In the genomic region with DNA sequence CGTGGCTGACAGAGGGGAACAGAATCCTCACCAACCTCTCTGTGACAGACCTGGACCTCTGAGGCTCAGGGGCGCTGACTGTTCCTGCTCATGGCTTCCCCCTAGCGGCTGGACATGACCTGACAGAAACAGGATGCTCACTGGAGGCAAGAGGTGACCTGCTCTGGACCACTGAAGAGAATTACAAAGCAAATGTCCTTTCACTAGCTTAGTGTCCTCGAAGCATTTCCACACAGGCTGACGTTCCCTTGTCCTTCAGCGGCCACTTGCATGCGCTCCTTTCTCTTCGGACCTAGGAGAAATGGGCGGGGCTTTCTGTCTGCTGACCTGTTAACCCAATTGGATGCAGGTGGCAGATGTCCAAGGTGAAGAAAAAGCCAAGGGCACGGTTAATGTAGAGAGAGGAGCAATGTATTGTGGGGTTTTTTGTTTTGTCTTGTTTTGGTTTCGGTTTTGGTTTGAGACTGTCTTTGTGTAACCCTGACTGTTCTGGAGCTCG, we compare ENCODE assay signal across 9 mouse cellular contexts. TPM values are rescaled to one million over a fixed set of nuclear protein-coding genes. Genes with fewer than 3 reads are reported as not detected.
DNase-seq lines count a peak whose midpoint lies in the region; ATAC-seq and TF ChIP-seq lines count a peak whose summit lies in the region.
"Had no signal": no experiment of that assay in that cellular context is flagged by ENCODE, and none has a peak within 500 bp of the region (broad histone marks: within the 10 kb centered on the region; RNA-seq: fewer than 3 reads in every experiment).

No protein-coding gene starts in this region.

- no peak overlapping the region for H3K27ac ChIP-seq in forebrain, embryonic 15.5 days (replicated peaks)
- no peak overlapping the region for H3K27ac ChIP-seq in hindbrain, embryonic 11.5 days (ENCODE audit: low read depth, low read length)
- H3K27ac ChIP-seq in lung, postnatal 0 days (ENCODE audit: low read length), result no peak overlapping the region
- H3K27ac ChIP-seq: macrophage had no signal

- no peak overlapping the region for H3K9ac ChIP-seq in forebrain, embryonic 15.5 days (replicated peaks)
- no peak overlapping the region for H3K9ac ChIP-seq in hindbrain, embryonic 11.5 days (ENCODE audit: low read depth, low read length)
- no peak overlapping the region for H3K9ac ChIP-seq in lung, postnatal 0 days (replicated peaks; ENCODE audit: low read depth)

- TF ChIP-seq EP300 in lung, postnatal 0 days (IDR thresholded peaks at IDR 0.05), result no peak

- ATAC-seq in forebrain, embryonic 15.5 days (replicated peaks), result no peak
- peak; percentile 72 for ATAC-seq in hindbrain, embryonic 11.5 days (ENCODE audit: low FRiP score)
- ATAC-seq in lung, postnatal 0 days, result peak; percentile 83

- 17% methylated on average over 12 of the region's 12 CpGs for WGBS in forebrain, embryonic 15.5 days
- 17% methylated on average over 12 of the region's 12 CpGs for WGBS in hindbrain, embryonic 11.5 days
- WGBS in lung, postnatal 0 days, result 11% methylated on average over 12 of the region's 12 CpGs

- peak; percentile 96 for TF ChIP-seq CTCF in lung, postnatal 0 days (IDR thresholded peaks at IDR 0.05)

- DNase-seq in MN1 (ENCODE audit: low spot score), result peak; percentile 95
- DNase-seq in cerebellum, adult 11 months, result peak; percentile 62
- peak; percentile 84 for DNase-seq in hindbrain, embryonic 11.5 days (ENCODE audit: low spot score)
- peak; percentile 37 for DNase-seq in layer of hippocampus, adult 9-10 months (ENCODE audit: low spot score)
- DNase-seq in lung, postnatal 0 days (ENCODE audit: low spot score), result peak; percentile 78
- peak; percentile 88 for DNase-seq in retina, postnatal 1 day
- peak; percentile 63 to 73 for DNase-seq in thymus, postnatal 36 days

- no peaks in the 10 kb centered on the region for H3K27me3 ChIP-seq in forebrain, embryonic 15.5 days
- H3K27me3 ChIP-seq in hindbrain, embryonic 11.5 days (ENCODE audit: control insufficient read depth, insufficient read depth, low read length), result no peaks in the 10 kb centered on the region
- H3K27me3 ChIP-seq in lung, postnatal 0 days (replicated peaks; ENCODE audit: insufficient read depth, low read length), result no peaks in the 10 kb centered on the region

- H3K9me3 ChIP-seq in forebrain, embryonic 15.5 days, result no peaks in the 10 kb centered on the region
- H3K9me3 ChIP-seq in hindbrain, embryonic 11.5 days (ENCODE audit: control insufficient read depth, low read length), result no peaks in the 10 kb centered on the region
- no peaks in the 10 kb centered on the region for H3K9me3 ChIP-seq in lung, postnatal 0 days (ENCODE audit: low read length)

- peak overlapping the region; percentile 28; the same call in 1 of the 2 replicates for H3K4me2 ChIP-seq in forebrain, embryonic 15.5 days (replicated peaks)
- no peak overlapping the region for H3K4me2 ChIP-seq in hindbrain, embryonic 11.5 days (replicated peaks; ENCODE audit: low read depth, low read length)
- H3K4me2 ChIP-seq in lung, postnatal 0 days (replicated peaks; ENCODE audit: low read depth, low read length), result peak overlapping the region; percentile 34; the same call in 1 of the 2 replicates

- 0 out of 2 replicates have a peak, but pooled peaks cover 4% of the 10 kb centered on the region for H3K4me1 ChIP-seq in forebrain, embryonic 15.5 days
- no peaks in the 10 kb centered on the region; the same call in 1 of the 2 replicates for H3K4me1 ChIP-seq in hindbrain, embryonic 11.5 days (replicated peaks; ENCODE audit: control insufficient read depth, insufficient read depth, low read length)
- no peaks in the 10 kb centered on the region; the same call in 1 of the 2 replicates for H3K4me1 ChIP-seq in lung, postnatal 0 days (ENCODE audit: insufficient read depth, low read depth, low read length)

- H3K36me3 ChIP-seq in forebrain, embryonic 15.5 days, result no peaks in the 10 kb centered on the region
- no peaks in the 10 kb centered on the region for H3K36me3 ChIP-seq in hindbrain, embryonic 11.5 days (ENCODE audit: control insufficient read depth, insufficient read depth, low read length)
- H3K36me3 ChIP-seq in lung, postnatal 0 days (ENCODE audit: insufficient read depth, low read length), result no peaks in the 10 kb centered on the region

- H3K4me3 ChIP-seq in forebrain, embryonic 15.5 days, result no peak overlapping the region
- H3K4me3 ChIP-seq in hindbrain, embryonic 11.5 days (ENCODE audit: low read depth, low read length), result no peak overlapping the region
- no peak overlapping the region for H3K4me3 ChIP-seq in lung, postnatal 0 days (ENCODE audit: low read depth, low read length)

RNA-seq across cellular contexts. Expression of a gene that starts 10.0 kb away (rescaled TPM):
- not detected in 2 replicates for polyA plus RNA-seq in forebrain, embryonic 15.5 days (2015; fragmentation: Nextera tagmentation; extraction: Ambion mirVana)
- not detected in 2 replicates for polyA plus RNA-seq in hindbrain, embryonic 11.5 days (2014; fragmentation: Nextera tagmentation; extraction: Ambion mirVana)
- polyA plus RNA-seq in lung, postnatal 0 days (2015; fragmentation: Nextera tagmentation; extraction: Ambion mirVana), result 0.13 TPM in 1 of 2 replicates, not detected in the other
- polyA plus RNA-seq: macrophage had no signal

RNA-seq across cellular contexts. Expression of a gene that starts 22.8 kb away (rescaled TPM):
- polyA plus RNA-seq in forebrain, embryonic 15.5 days (2015; fragmentation: Nextera tagmentation; extraction: Ambion mirVana), result 6.5 and 6.7 TPM in 2 replicates
- 4.8 and 5.5 TPM in 2 replicates for polyA plus RNA-seq in hindbrain, embryonic 11.5 days (2014; fragmentation: Nextera tagmentation; extraction: Ambion mirVana)
- polyA plus RNA-seq in lung, postnatal 0 days (2015; fragmentation: Nextera tagmentation; extraction: Ambion mirVana), result 159 and 168 TPM in 2 replicates

RNA-seq across cellular contexts. Expression of a gene that starts 27.2 kb away (rescaled TPM):
- not detected in 2 replicates for polyA plus RNA-seq in forebrain, embryonic 15.5 days (2015; fragmentation: Nextera tagmentation; extraction: Ambion mirVana)
- 1.2 and 2.1 TPM in 2 replicates for polyA plus RNA-seq in hindbrain, embryonic 11.5 days (2014; fragmentation: Nextera tagmentation; extraction: Ambion mirVana)
- 0.48 and 0.60 TPM in 2 replicates for polyA plus RNA-seq in lung, postnatal 0 days (2015; fragmentation: Nextera tagmentation; extraction: Ambion mirVana)

RNA-seq across cellular contexts. Expression of a gene that starts 58.3 kb away (rescaled TPM):
- polyA plus RNA-seq in forebrain, embryonic 15.5 days (2015; fragmentation: Nextera tagmentation; extraction: Ambion mirVana), result not detected in 2 replicates
- polyA plus RNA-seq in hindbrain, embryonic 11.5 days (2014; fragmentation: Nextera tagmentation; extraction: Ambion mirVana), result not detected in 2 replicates
- not detected in 2 replicates for polyA plus RNA-seq in lung, postnatal 0 days (2015; fragmentation: Nextera tagmentation; extraction: Ambion mirVana)
- polyA plus RNA-seq: macrophage had no signal

Comparison
In these comparisons a context has a peak if more than half of its experiments do, and no peak if none do; other contexts are left out.
1. DNase-seq: peak in every context shown above with its lines; median percentile 95 in MN1; 88 in retina, postnatal 1 day; 84 in hindbrain, embryonic 11.5 days; 78 in lung, postnatal 0 days; 68 in thymus, postnatal 36 days; 62 in cerebellum, adult 11 months; 37 in layer of hippocampus, adult 9-10 months.
2. RNA of a gene that starts 22.8 kb away (polyA plus RNA-seq): 159 to 168 TPM in lung, postnatal 0 days; 6.5 to 6.7 TPM in forebrain, embryonic 15.5 days and 4.8 to 5.5 TPM in hindbrain, embryonic 11.5 days; every median in the first group is over 10 times any median in the second.